Mouse (Mus musculus): Measurements from ENCODE around the gene Serpini2.
"Not testable (repeated sequence)": the region's sequence is repeated elsewhere in the genome, so short reads cannot be mapped to it uniquely, and the experiment has no call there.

The Serpini2 gene

GRCm38 (mm10) chr3:75269978-75270377, at the start of gene Serpini2:
Serpini2 (minus strand) TSS chr3:75270078.
- no peak for DNase-seq

DNA sequence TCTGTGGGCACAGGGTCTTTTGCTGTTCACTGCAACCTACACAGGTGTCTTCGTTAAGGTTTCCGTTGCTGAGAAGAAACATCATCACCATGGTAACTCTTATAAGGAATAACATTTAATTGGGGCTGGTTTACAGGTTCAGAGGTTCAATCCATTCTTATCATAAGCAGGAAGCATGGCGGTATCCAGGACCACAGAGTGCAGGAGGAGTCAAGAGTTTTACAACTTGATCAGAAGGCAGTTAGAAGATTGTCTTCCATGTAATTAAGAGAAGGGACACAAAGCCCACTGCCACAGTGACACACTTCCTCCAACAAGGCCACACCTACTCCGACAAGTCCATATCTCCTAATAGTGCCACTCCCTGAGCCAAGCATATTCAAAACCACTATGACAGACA, 39.0 kb upstream of the Serpini2 start:
- DNase-seq, result no peak

DNA sequence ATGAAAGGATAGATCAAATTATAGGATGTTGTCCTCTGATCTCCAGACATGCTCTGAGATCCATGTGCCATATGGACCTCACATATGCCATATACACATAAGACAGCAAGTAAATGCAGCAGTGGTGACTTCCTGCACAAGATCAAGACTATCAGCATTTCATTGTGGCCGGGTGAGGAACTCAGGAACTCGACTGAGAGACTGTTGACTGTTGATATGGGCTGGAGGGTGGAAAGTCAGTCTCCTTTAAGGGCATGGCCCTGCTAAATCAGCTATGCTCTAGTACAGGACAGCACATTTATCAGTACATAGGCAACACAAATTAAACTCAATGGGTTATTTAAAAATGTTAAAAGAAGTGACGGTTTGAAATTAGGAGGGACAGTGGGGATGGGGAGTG, 38.4 kb upstream of the Serpini2 start:
- no peak for DNase-seq

- no peak for DNase-seq
Measured at GRCm38 (mm10) chr3:75305584-75305983, 35.7 kb upstream of the Serpini2 start.

DNA sequence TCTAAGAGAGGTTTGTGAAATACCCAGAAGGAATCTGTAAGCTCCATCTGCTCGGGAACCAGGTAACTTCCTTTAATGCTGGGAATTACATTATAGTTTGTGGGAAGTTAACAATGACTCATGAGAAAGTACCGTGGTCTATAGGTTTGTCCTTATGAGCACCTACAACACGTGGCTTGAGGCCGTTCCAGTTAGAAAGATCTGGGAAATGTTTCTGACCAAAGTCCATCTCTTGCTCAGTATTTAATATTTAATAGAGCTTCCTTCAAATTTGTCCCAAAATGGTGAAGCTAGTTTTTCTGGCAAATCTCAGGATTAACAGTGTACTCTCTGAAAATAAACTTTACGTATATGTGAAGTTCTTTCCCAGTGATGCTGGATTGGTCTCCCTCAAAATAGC, 34.7 kb upstream of the Serpini2 start:
- DNase-seq, result no peak

- DNase-seq, result no peak
Measured at GRCm38 (mm10) chr3:75301072-75301471, 31.2 kb upstream of the Serpini2 start.

- not testable (repeated sequence) for DNase-seq
Measured at GRCm38 (mm10) chr3:75299464-75299863, 29.6 kb upstream of the Serpini2 start.

- DNase-seq, result no peak
Measured at GRCm38 (mm10) chr3:75297758-75298111, 27.9 kb upstream of the Serpini2 start.

GRCm38 (mm10) chr3:75297026-75297757, 27.3 kb upstream of the Serpini2 start:
- DNase-seq, result no peak

DNA sequence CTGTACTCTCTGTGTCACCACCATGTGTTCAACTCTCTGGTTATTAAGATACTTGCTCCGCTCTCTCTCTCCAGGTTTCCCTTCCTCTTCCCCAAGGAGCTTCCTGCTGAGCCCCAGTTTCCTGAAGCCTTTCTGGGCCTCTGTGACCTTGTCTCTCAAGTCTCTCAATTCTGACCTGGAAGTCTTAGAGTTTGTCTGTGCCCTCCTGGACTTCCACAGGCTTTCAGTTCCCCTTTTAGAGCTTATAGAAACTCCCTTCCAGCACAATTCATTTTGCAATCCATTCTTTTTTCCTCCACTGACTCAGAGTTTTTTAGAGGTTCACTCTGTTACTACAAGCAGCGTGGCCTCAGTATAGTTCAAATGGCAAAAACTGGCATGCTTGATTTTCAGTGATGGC, 23.4 kb upstream of the Serpini2 start:
- DNase-seq, result peak in 1 of 2 experiments; percentile 5

DNA sequence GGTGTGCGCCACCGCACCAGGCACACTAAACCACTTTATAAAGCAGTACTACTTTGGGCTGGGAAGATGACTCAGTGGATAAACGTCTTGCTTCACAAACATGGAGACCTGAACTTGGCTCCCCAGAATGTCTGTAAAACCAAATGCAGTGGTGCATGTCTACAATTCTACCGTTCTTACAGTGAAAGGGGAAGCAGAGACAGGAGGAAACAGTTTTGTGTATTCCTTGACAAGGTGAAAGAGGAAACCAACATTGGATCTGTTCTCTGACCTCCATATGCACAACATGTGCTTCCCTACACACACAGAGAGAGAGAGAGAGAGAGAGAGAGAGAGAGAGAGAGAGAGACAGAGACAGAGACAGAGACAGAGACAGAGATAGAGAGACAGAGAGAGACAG, 7.6 kb upstream of the Serpini2 start:
- no peak for DNase-seq

DNA sequence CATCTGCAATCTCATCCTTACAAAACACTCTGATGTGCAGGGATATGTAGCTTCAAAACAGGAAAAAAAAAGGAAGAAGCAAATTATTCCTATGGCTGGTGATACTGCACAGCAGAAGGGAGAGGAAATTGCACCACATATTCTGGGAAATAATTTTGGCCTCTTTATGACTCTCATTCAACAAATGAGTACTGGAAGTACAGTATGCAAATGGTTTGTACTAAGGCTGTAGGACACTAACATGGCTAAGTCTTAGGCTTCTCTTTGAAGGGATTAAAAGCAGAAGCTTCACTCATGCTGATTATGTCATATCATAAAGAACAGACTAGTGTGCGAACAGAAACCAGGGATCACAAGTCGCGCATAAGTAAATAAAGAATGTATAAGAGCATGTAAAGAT, 6.6 kb upstream of the Serpini2 start:
- no peak for DNase-seq

- DNase-seq, result no peak
Measured at GRCm38 (mm10) chr3:75275127-75275526, 5.2 kb upstream of the Serpini2 start.

DNA sequence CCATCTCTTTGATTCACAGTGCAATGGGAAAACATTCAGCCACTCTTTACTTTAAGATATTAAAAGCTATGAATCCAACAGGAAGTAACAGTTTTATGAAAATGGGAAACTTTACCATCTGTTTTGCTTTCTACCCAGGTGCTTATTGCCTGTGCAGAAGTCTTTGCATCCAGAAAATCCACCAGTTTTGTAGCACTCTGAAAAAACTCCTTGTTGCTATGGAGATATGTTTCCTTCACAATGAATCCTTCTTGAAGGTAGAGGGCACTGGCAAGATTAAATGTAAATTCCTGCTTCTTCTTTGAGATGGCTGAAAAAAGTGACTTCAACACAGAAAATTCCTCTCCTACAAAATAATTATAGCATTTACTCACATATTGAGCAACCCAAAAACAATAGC, 10.5 kb downstream of the Serpini2 start:
- DNase-seq, result no peak

DNA sequence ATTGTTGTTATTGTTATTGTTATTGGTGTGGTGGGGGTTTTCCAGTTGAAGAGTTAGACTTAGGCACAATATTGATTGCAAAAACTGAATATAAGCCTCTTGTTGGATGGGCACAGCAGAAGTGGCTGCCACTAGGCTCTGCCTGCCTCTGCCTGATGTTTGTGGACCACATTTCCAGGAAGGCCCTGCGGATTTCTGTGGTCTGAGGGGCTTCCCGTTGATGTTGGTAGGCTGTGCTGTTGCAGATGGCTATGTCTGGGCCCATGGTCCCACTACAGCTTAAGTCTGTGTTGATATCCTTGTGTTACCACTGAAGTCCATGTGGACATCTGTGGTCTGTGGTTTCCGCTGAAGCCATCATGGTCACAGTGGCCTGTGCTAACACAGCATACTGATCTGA, 50.2 kb downstream of the Serpini2 start:
- DNase-seq, result no peak

DNA sequence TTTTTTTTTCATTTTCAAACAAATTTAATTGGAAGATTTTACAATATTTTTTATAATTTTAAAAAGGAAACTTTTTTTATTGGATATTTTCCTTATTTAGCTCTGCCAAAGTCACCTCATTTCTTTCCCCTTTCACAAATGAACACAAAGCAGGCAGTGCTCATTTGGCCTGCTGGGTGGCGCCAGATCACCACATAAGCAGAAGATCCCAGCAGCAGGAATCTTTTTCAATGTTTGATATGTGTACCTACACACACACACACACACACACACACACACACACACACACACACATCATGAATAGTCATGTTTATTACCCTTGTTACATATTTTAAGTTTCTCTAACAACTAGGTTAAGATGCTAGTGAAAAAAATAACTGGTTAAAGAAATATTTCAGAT, 50.7 kb downstream of the Serpini2 start:
- peak; percentile 11 to 21 for DNase-seq

GRCm38 (mm10) chr3:75202808-75203503, 66.9 kb downstream of the Serpini2 start:
- DNase-seq, result peak in 1 of 2 experiments; percentile 44

Data from lung, postnatal 4 days (tissue).